In genomic region chr7:19361720-19362119, GRCm38 (mm10) we compare ENCODE assay signal across 8 mouse cellular contexts. TPM values are rescaled to one million over a fixed set of nuclear protein-coding genes. Genes with fewer than 3 reads are reported as not detected.
DNase-seq lines count a peak whose midpoint lies in the region; ATAC-seq and TF ChIP-seq lines count a peak whose summit lies in the region.

No protein-coding gene starts in this region.

- no peaks in the 10 kb centered on the region for H3K9me3 ChIP-seq in hindbrain, postnatal 0 days (ENCODE audit: low read length)

- 11% methylated on average over 16 of the region's 16 CpGs for WGBS in hindbrain, postnatal 0 days
- 10% methylated on average over 16 of the region's 16 CpGs for WGBS in spleen, adult 2 months

- H3K4me2 ChIP-seq in hindbrain, postnatal 0 days (ENCODE audit: low read depth, low read length) = peak overlapping the region; percentile 85

- ATAC-seq in cerebellum, adult (ENCODE audit: insufficient number of reproducible peaks, low FRiP score, low TSS enrichment) = no peak
- no peak for ATAC-seq in hindbrain, postnatal 0 days
- ATAC-seq in megakaryocyte-erythroid progenitor cell, adult 5-6 weeks (replicated peaks; ENCODE audit: low FRiP score, low TSS enrichment, poor library complexity, severe bottlenecking) = peak; percentile 36

- DNase-seq in cerebellum, adult 11 months = peak; percentile 74
- peak; percentile 79 to 82 for DNase-seq in cerebellum, postnatal 10 days
- peak; percentile 79 for DNase-seq in gastrocnemius, postnatal 10 days
- peak; percentile 62 for DNase-seq in hindbrain, postnatal 0 days (ENCODE audit: low spot score)
- DNase-seq in left cerebral cortex, postnatal 36 days (ENCODE audit: low spot score in 2 of 2) = peak; percentile 64 to 66
- DNase-seq in spleen, adult 2 months (ENCODE audit: low read depth in 1 of 2, low spot score in 2 of 2) = peak; percentile 56 to 72

- no peaks in the 10 kb centered on the region for H3K27me3 ChIP-seq in hindbrain, postnatal 0 days (ENCODE audit: insufficient read depth, low read length)
- H3K27me3 ChIP-seq in spleen, adult 2 months (ENCODE audit: control insufficient read depth, insufficient read depth, low read length) = peaks cover 6% of the 10 kb centered on the region

- H3K36me3 ChIP-seq in hindbrain, postnatal 0 days (ENCODE audit: insufficient read depth, low read length) = peaks cover 6% of the 10 kb centered on the region
- no peaks in the 10 kb centered on the region for H3K36me3 ChIP-seq in spleen, adult 2 months (ENCODE audit: control insufficient read depth, insufficient read depth, low read length)

- TF ChIP-seq POLR2A in spleen, adult 2 months (IDR thresholded peaks at IDR 0.05; ENCODE audit: low read depth, low read length) = no peak

- TF ChIP-seq CTCF in hindbrain, postnatal 0 days (IDR thresholded peaks at IDR 0.05; ENCODE audit: low read depth) = peak; percentile 75
- peak; percentile 63; the same call in 1 of the 2 replicates for TF ChIP-seq CTCF in spleen, adult 2 months (IDR thresholded peaks at IDR 0.05; ENCODE audit: extremely low read depth, insufficient read depth, insufficient read length, insufficient replicate concordance)

- H3K4me3 ChIP-seq in hindbrain, postnatal 0 days (ENCODE audit: low read length) = peak overlapping the region; percentile 72
- no peak overlapping the region for H3K4me3 ChIP-seq in spleen, adult 2 months (ENCODE audit: extremely low read depth, insufficient read depth, insufficient read length)

- H3K9ac ChIP-seq in hindbrain, postnatal 0 days (replicated peaks; ENCODE audit: low read length) = no peak overlapping the region

- no peak overlapping the region for H3K27ac ChIP-seq in hindbrain, postnatal 0 days
- H3K27ac ChIP-seq in spleen, adult 2 months (ENCODE audit: insufficient read depth, low read length) = no peak overlapping the region

- H3K4me1 ChIP-seq in hindbrain, postnatal 0 days (ENCODE audit: insufficient read depth, low read length) = peaks cover 8% of the 10 kb centered on the region; the same call in 1 of the 2 replicates
- peaks cover 12% of the 10 kb centered on the region for H3K4me1 ChIP-seq in spleen, adult 2 months (ENCODE audit: control insufficient read depth, insufficient read depth, insufficient read length)

- intact Hi-C loops in left cerebral cortex, postnatal 36 days (cut with DNase I) = no loop called here

RNA-seq across cellular contexts. Expression of gene Ppp1r13l, which starts 2.2 kb away (rescaled TPM):
- total RNA-seq in gastrocnemius, postnatal 10 days (2021) = 1 to 10 TPM; 2.7 to 2.8 TPM
- 0.68 and 1.0 TPM in 2 replicates for total RNA-seq in hindbrain, postnatal 0 days (2014; rRNA removed)
- polyA plus RNA-seq in hindbrain, postnatal 0 days (2015; fragmentation: Nextera tagmentation; extraction: Ambion mirVana) = 1.0 and 1.2 TPM in 2 replicates
- 1 to 10 TPM; 5.1 to 7.9 TPM for total RNA-seq in left cerebral cortex, postnatal 36 days (2021)
- total RNA-seq in megakaryocyte-erythroid progenitor cell, adult 5-6 weeks (2014; fragmentation: Nextera tagmentation) = 4.3 and 6.5 TPM in 2 replicates
- 0.30 TPM in 1 of 2 replicates, not detected in the other for total RNA-seq in megakaryocyte-erythroid progenitor cell, adult 5-6 weeks (2017)
- 2.2 and 2.5 TPM in 2 replicates for polyA plus RNA-seq in spleen, adult 2 months (2012; rRNA removed)

RNA-seq across cellular contexts. Expression of gene Cd3eap, which starts 2.4 kb away (rescaled TPM):
- total RNA-seq in gastrocnemius, postnatal 10 days (2021) = 1 to 10 TPM; 7.8 to 9.8 TPM
- total RNA-seq in hindbrain, postnatal 0 days (2014; rRNA removed) = 11.1 and 12.4 TPM in 2 replicates
- 17.9 and 19.3 TPM in 2 replicates for polyA plus RNA-seq in hindbrain, postnatal 0 days (2015; fragmentation: Nextera tagmentation; extraction: Ambion mirVana)
- 10 to 100 TPM; 17.3 to 17.6 TPM for total RNA-seq in left cerebral cortex, postnatal 36 days (2021)
- total RNA-seq in megakaryocyte-erythroid progenitor cell, adult 5-6 weeks (2014; fragmentation: Nextera tagmentation) = 17.2 and 36.6 TPM in 2 replicates
- total RNA-seq in megakaryocyte-erythroid progenitor cell, adult 5-6 weeks (2017) = 34.9 and 47.7 TPM in 2 replicates
- 5.8 and 5.9 TPM in 2 replicates for polyA plus RNA-seq in spleen, adult 2 months (2012; rRNA removed)

RNA-seq across cellular contexts. Expression of gene Ercc1, which starts 17.1 kb away (rescaled TPM):
- 10 to 100 TPM; 31.9 to 35.9 TPM for total RNA-seq in gastrocnemius, postnatal 10 days (2021)
- 44.1 and 46.1 TPM in 2 replicates for total RNA-seq in hindbrain, postnatal 0 days (2014; rRNA removed)
- 69.0 and 74.2 TPM in 2 replicates for polyA plus RNA-seq in hindbrain, postnatal 0 days (2015; fragmentation: Nextera tagmentation; extraction: Ambion mirVana)
- total RNA-seq in left cerebral cortex, postnatal 36 days (2021) = 10 to 100 TPM; 35.6 to 41.8 TPM
- 31.3 and 51.5 TPM in 2 replicates for total RNA-seq in megakaryocyte-erythroid progenitor cell, adult 5-6 weeks (2014; fragmentation: Nextera tagmentation)
- total RNA-seq in megakaryocyte-erythroid progenitor cell, adult 5-6 weeks (2017) = 19.8 and 23.8 TPM in 2 replicates
- polyA plus RNA-seq in spleen, adult 2 months (2012; rRNA removed) = 28.2 and 29.9 TPM in 2 replicates

RNA-seq across cellular contexts. Expression of gene Ercc2, which starts 20.1 kb away (rescaled TPM):
- total RNA-seq in gastrocnemius, postnatal 10 days (2021) = 1 to 10 TPM; 7.7 to 9.7 TPM
- total RNA-seq in hindbrain, postnatal 0 days (2014; rRNA removed) = 57.3 and 65.1 TPM in 2 replicates
- polyA plus RNA-seq in hindbrain, postnatal 0 days (2015; fragmentation: Nextera tagmentation; extraction: Ambion mirVana) = 18.6 and 19.9 TPM in 2 replicates
- 10 to 100 TPM; 26.1 to 40.0 TPM for total RNA-seq in left cerebral cortex, postnatal 36 days (2021)
- 27.7 and 39.0 TPM in 2 replicates for total RNA-seq in megakaryocyte-erythroid progenitor cell, adult 5-6 weeks (2014; fragmentation: Nextera tagmentation)
- total RNA-seq in megakaryocyte-erythroid progenitor cell, adult 5-6 weeks (2017) = 18.7 and 21.2 TPM in 2 replicates
- polyA plus RNA-seq in spleen, adult 2 months (2012; rRNA removed) = 51.8 and 62.2 TPM in 2 replicates

RNA-seq across cellular contexts. Expression of gene Klc3, which starts 42.2 kb away (rescaled TPM):
- under 1 TPM; 0.12 to 0.18 TPM for total RNA-seq in gastrocnemius, postnatal 10 days (2021)
- 2.3 and 2.9 TPM in 2 replicates for total RNA-seq in hindbrain, postnatal 0 days (2014; rRNA removed)
- polyA plus RNA-seq in hindbrain, postnatal 0 days (2015; fragmentation: Nextera tagmentation; extraction: Ambion mirVana) = 1.7 and 2.7 TPM in 2 replicates
- 1 to 10 TPM; 2.6 to 3.3 TPM for total RNA-seq in left cerebral cortex, postnatal 36 days (2021)
- total RNA-seq in megakaryocyte-erythroid progenitor cell, adult 5-6 weeks (2014; fragmentation: Nextera tagmentation) = not detected in 2 replicates
- 0.61 TPM in 1 of 2 replicates, not detected in the other for total RNA-seq in megakaryocyte-erythroid progenitor cell, adult 5-6 weeks (2017)
- polyA plus RNA-seq in spleen, adult 2 months (2012; rRNA removed) = 2.3 and 3.9 TPM in 2 replicates
